Mouse (Mus musculus) gastrocnemius, postnatal 25 days (tissue): ENCODE results near the gene Enox1. TPM values are rescaled to one million over a fixed set of nuclear protein-coding genes. Genes with fewer than 3 reads are reported as not detected.
A peak's percentile ranks its signal among the peaks of the same experiment; 100 is the strongest.
"Not testable (repeated sequence)": the region's sequence is repeated elsewhere in the genome, so short reads cannot be mapped to it uniquely, and the experiment has no call there.

ENCODE experiments used
- DNase-seq: peaks from one replicate; pipeline ENCODE4 v3.0.0; 2022
- total RNA-seq, 2 experiments: library from RNA; stranded (reverse); gene quantifications; 1 replicate in 1 of 2; 2 replicates in 1 of 2; pipeline ENCODE4 v1.2.3; 2021

Enox1 gene
- total RNA-seq, 2 experiments from 2014 or later = 0.99 to 1.2 TPM

DNA sequence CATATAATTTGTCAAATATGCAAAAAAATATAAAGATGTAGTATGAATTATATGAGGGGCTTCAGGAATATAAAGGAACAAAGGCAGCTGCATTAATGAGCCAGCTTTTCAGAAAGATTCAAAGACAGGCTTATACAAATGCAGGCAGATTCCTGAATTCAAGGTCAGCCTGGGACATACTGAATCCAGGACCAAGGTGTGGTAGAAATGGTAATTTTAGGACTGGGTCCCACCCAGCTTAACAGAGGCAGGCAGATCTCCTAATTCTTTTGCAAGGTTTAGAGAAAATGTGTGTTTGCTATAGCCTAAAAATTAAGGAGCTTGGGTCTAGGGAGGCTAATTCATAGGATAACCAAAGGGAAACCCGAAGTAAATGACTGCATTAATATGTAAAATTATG is 363.1 kb downstream of the Enox1 start:
- DNase-seq = no peak

DNA sequence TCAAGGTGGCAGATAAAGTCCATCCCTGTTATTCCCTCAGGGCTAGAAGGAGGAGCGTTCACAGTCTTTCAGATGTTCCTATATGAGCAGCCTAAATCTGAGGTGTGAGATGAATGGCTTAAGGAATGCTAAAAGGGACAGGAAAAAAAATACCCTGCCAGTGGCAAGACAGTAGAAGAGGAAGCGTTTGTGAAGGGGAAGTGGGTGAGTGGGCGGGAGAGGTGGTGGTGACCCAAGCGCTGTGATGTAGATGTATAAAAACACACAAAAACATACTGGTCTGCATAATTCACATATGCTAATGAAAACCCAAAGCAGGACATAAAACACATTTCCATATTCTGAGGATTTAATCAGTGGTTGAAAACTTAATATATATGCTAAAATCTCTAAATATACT is 367.7 kb downstream of the Enox1 start:
- DNase-seq = no peak

DNA sequence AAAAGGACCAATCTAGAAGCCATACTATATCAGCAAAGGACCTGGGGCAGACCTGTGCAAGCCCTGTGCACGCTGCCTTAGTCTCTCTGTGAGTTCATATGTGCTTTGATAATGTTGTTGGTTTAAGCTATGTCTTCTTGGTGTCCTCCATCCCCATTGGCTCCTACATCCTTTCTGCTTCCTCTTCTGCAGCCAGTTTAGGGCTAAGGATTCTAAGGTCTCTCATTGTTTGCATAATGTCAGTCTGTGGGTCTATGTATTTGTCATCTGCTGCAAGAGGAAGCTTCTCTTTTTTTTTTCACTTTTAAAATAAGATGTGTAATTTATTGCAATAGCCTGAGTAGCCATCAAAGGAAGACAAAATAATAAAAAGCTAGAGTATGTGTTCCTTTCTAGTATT is 369.7 kb downstream of the Enox1 start:
- no peak for DNase-seq

DNA sequence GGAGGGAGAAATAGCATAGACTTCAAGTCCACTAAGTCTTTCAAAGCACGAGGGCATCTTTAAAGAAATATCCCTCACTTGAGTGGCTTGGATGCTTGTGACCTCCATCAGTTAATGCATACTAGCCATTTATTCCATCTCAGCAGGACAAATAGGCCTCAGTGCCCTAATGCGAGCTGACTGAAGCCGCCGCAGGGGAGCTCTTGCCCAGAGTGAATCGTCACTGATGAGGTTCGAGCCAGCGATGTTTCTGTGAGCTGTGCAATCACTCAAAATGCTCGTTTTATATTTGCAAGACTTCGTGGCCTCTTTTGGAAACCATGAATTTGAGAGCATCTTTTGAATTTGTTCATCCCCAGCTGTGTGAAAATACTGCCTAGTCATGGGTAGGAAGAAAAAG is 372.6 kb downstream of the Enox1 start:
- DNase-seq = no peak

DNA sequence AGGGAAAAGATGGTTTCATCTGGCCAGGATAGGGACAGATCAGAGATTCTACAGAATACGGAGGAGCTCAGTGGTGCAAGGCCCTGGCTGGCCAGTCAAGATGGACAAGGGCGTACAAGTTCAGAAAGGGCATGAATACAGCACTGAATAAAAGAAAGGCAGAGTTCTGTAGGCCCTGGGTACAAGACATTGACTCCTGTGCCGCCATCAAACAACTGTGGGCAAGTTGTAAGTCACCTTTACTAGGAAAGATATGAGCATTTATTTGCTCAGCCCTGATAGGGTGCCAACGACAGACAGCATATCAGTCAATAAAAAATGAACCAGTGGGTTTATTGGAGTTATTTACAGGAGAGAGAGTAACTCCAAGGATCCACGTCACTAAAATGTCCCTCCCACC is 373.1 kb downstream of the Enox1 start:
- no peak for DNase-seq

DNA sequence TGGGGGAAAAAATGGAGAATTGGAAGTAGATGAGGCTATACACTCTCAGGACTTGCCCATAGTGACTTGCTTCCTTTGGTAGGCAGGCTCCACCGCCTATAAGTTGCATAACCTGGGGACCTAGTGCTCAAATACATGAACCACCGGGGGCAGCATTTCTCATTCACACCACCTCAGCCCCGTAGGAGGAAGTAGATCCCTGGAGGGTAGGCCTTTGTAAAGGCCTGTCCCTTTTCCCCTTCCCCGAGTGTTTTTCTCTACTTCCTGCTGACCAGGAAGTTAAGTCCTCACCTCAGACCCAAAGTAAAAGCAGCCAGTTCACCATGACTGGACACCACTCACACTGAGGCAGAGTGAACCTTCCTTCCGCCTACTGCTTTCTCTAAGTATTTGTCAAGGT is 377.1 kb downstream of the Enox1 start:
- DNase-seq = no peak

DNA sequence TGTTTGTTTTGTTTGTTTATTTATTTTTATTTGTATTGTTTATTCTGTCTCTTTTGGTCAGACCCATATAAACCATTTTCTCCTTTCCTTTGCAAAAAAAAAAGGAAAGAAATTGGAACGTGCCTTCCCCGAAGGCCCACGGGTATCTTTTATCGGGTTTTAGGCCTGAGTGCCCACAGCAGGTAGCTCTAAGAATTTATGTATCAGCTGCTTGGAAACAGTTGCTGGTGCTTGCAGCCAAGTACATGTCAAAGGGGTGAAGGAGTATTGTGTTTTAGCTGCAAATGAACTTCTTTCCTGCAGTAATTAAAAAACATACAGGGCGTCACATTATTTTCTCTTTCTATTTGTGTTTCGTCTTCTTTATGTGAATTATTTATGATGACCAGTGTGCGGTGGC is 377.6 kb downstream of the Enox1 start:
- DNase-seq = no peak

DNA sequence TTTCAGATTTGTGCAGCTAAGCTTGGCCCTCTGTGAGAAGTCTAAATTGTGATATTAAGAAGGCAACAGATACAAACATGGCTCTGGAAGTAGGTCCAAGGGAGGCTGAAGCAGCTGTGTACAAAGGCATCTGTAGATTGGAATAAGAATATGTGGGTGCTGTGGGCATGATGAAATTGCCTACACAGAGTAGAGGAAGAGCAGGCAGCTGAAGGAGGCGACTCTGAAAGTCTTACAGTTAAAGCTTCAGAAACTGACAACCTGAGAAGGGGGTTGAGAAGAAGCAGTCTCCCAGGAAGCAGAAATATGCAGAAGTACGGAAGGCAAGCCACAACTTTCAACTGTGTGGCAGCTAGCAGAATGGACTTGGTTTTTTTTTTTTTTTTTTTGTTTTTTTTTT is 380.0 kb downstream of the Enox1 start:
- no peak for DNase-seq

DNA sequence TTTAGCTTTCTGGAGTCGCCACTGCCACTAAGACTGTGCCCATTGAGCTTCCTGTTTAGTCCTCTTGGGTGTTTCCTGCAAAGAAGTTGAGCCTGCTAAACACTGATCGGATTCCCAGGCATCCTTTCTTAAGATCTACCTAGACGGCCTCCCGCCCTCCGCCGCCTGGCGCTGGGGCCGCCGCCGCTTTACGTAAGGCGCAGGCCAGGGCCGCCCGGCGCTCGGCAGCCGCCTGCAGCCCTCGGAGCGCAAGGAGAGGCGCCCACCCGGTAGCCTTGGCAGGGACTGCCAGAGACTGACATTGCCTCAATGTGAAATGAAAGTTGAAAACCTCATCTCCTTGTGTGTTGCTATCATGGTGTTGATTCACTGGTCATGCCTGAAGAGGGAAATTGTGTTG is 383.0 kb downstream of the Enox1 start:
- not testable (repeated sequence) for DNase-seq

DNA sequence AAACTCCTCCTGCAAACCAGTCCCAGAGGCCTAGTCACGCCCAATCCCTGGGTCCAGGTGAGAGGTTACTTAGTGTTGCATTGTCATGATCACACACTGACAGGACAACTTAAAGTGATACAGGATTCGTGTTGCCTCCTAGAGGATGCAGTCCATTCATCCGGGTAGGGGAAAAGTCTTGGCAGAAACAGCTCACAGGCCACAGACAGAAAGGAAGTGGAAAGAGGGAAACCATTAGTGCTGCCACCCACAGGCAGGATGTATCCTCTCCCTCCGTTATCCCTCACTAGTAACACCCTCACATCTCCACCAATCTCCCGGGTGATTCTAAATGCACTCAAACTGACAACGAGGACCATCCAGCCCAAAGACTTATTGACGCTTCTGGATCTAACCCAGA is 385.4 kb downstream of the Enox1 start:
- DNase-seq = no peak

DNA sequence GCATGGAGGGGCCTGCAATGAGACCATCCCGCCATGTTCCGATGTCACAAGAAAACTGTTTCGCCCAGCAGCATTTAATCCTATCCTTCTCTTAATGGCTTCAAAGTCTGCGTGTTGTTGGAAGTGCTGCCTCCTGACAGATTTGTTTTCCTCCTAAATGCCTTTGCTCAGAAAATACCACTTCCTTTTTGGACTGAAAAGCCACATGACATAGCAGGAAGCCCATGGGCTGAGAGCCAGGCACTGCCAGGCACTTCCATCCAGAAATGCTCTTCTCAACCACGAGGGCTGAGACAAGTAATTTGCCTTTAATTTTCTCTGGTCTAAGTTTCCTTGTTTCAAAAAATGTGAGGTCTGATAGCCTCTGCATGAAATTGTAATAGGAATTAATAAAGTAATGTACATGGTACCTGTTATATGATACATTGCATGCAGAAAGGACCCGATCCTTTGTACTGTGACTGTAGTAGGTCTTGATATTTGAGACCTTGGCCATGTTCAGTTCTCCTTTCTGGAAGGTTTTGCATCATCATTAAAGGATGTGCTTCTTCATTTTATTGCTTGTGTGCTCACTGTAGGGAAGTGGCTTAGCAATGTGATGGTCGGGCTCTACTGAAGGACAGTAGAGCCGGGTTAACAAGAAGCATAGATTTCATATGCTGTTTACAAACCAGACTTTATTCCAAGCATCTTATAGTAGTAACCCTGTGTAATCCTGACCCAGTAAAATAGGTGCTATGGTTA is 390.1 kb downstream of the Enox1 start:
- no peak for DNase-seq

DNA sequence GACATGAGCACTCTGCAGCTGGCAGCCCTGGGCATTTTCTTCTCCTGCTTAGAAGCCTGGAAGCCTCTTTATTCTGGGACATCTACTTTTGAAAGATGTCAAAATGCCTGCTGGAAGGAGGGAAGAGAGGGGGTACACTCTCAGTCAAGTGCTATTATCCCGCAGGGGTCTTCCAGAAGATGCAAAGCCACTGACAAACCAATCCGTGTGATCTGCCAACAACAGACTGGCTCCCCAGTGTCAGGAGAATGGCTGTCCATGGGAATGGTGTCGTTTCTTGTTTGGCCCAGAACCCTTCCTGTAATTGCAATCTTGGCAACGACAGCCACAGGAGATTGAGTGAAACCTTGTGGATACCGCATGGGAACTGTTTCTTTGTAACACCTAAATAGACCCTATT is 390.8 kb downstream of the Enox1 start:
- no peak for DNase-seq

DNA sequence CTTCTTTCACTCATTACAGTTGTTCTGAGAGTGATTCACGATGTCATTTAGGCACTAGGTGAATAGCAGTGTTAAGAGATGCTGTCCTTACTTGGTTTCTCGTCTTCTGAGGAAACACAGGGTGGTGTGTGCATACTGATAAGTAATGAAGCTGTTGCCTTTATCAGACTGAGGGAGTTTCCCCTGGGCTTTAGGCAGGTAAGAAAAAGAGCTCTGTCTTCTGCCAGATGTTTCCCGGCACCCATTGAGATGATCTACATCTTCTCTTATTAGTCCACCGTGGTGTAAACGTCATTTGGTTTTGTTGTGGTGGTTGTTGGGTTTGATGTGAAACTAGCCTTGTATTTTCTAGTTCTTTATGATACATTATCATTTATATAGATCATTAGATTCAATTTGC is 392.4 kb downstream of the Enox1 start:
- DNase-seq = no peak

DNA sequence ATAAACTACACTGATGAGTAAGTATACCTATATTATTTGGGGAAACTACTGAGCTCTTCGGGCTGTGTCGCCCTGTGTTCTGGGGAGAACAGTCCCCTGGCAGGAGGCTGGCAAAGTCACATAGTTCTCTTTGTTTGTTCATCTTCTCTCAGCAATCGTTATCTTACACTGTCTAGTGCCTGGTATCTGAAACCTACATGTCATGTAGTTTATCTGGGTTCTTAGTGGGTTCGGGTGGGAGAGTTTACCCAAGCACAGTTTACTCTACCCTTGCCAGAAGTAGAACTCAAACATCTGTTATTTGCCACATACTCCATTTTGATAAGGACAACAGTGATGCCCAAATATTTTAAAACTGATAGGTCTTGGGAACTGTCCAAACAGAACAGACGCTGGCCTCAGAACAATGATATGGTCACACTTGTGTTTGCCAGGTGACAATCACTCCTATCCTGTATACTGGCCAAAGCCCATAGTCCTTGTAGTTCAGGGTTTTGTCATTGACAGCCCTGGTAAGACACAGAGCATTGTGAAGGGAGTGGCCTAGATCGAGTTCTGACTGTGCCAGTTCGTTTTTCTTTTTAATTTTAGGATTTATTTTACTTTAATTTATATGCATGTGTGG is 401.0 kb downstream of the Enox1 start:
- no peak for DNase-seq

DNA sequence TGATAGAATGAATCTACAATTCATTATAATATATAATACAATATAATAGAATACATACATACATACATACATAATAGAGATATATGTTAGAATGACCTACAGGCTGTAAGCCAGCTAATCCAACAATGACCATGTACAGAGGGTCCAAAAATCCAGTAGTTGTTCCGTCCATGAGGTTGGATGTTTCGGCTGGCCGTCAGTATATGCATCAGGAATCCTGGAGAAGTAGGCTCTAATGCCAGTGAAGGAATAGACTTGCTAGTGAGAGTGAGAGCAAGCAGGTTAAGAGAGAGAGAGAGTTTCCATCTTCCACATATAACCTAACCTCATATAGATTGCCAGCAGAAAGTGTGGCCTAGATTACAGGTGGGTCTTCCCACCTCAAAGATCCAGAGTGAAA is 402.3 kb downstream of the Enox1 start:
- no peak for DNase-seq

DNA sequence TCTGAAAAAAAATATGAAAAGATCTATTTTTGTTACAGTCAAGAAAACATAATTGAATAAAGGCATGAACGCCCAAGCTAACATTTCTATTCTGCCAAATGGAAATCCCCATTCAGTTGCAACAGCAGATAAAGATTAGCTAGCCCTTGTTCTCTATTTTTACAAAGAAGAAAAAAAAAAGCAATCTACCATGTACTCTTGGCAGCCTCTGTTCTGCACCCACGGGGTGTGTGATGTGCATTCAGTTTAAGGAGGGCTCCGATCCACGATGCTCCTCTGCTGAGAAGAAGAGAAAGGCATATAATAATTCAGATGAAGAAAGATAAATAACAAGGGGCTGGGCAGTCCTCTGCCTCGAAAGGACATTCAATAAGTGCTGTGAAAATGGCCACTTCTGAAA is 403.2 kb downstream of the Enox1 start:
- no peak for DNase-seq

DNA sequence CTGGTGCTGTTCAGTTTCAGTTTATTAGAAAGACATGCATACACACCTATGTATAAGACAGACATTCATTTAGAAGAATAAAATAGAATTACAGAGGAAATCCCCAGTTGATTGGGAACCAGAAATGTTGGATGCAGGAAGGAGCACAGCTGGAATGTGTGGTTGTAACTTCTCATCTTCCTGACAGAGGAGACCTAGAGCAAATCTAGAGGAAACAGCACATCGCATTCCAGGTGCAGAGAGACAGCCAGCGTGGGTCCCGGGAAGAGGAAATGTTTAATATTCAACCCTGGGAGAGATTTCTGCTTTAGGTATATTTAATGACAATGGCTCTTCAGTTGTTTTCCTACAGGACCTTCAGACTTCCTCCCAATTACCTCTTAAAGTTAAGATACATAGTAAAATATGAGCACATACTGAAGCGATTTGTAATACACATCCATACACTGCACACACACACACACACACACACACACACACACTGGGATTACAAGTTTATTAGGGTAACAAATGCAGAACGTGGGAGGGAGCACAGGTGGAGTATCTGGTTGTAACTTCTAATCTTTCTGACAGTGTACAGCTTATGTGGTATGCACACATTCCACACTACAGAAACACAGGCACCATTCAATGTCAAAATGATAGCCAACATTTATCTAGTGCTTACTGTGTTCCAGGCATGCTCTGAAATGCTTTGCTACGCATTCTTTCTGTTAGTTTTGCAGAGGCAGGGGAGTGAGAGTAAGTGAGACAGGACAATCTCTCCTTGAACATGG is 405.4 kb downstream of the Enox1 start:
- no peak for DNase-seq

DNA sequence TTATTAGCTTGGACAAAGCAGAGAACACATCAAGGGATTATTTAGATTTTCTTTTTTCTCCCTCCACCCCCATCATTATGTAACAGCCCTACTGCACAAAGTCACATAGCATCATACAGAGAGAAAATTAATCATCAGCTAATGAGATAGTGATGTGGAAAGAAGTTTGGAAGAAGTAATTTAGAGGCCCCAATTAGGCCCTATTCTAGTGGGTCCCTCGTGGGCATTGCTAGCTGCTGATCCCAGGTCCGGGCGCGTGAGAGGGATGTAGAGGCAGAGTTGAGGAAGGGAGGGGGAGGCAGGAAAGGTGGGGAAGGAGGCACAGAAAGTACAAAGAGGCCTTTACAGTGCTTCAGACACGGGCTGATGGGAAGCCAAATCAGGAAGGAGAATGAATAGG is 407.4 kb downstream of the Enox1 start:
- no peak for DNase-seq

DNA sequence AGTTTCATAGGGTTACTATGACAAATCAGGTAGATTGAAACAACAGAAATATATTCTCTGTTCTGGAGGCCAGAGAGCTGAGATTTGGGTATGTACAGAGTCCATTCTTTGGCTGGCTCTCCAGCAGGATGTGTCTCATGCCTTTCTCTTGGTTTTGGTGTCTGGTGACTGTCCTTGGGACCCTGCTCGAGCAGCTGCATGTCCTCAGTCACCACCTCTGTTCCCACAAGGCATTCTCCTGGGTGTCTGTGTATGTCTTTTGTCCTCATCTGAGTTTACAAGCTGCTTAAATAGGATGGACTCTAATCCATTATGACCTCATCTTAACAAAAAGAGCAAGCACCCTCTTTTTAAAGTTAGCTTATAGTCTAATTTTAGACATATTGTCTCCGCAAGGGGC is 410.6 kb downstream of the Enox1 start:
- no peak for DNase-seq

DNA sequence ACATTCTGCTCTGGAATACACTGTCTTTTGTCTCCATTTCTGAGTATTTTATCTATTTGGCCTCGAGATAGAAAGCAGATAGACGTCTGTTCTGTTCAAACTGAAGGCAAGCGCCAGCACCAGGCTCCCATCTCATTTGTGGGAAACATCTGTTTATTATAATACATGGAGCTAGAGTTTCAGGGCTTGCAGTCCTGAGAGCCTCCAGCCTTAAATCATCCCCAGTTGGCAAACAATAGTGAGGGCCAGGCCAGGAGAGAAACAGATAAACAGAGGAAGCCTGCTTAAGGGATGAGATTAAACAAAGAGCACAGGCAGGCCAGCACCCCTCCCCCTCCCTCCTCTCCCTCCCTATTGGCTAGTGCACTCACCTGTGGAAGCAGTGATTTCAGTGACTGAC is 417.9 kb downstream of the Enox1 start:
- DNase-seq = peak; percentile 8

DNA sequence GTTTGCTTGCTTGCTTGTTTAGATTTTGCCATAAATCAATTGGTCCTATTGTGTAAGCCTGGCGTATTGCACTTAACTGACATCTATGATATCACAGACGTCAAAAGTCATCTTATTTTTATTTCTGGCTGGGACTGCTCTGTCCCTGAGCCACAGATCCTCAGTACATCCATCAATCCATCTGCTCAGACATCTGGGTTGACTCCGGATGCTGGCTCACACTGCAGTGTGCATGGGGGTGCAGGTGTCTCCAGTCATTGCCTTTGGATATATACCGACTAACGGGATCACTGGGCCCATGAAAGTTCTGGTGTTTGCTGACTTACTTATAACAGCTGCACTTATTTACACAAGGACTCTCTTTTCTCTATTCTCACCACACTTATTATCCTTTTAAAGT is 419.8 kb downstream of the Enox1 start:
- no peak for DNase-seq

DNA sequence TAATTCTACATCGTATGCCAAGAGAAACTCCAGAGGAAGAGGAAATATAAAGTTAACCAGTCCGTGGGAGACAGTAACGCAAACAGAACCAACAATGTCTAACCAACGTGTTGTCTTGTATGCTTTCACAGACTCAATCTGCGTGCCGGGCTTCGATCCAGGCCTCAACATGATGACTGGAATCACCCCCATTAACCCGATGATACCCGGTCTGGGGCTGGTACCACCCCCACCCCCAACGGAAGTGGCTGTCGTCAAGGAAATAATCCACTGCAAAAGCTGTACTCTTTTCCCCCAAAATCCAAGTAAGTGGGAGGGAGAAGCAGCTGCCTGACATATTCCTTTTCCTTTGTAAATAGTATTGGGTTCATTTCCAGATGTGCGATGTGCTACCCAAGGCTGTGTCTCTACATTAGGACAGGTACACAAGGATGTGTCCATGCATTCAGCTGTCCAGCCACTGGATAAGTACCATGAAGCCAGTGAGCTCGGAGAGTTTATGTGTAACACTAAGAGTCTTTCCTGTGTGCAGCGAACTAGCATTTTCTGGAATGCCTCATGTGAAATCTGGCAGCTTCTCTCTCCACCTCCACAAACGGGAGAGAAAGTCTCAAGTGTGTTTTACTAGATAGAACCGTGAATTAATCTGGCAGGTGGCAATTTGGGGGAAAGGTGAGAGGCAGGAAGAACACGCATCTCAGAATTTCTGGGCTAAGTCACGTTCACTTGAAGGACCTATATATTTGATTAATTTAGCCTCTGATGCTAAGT is 421.1 kb downstream of the Enox1 start:
- no peak for DNase-seq

DNA sequence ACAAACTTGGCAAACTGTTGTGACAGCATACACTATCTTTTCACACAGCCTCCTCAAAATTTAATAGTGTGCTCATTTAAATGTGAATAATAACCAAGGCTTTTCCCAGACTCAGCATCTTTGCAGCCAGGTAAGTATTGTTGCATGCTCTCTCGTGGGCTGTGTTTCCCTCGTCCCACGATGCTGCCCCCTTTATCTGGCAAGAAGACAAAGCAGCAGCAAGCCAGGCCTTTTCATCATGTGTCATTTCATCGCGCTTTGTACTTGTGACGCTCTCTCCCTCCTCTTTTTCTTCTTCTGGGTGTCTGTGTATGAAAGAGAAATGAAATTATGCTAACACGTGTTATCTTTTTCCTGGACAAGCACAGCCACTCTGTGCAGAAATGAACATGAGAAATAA is 421.8 kb downstream of the Enox1 start:
- no peak for DNase-seq
